Mouse (Mus musculus) heart, postnatal 25 days (tissue): ENCODE data around the gene Mat2a. TPM values are rescaled to one million over a fixed set of nuclear protein-coding genes. Genes with fewer than 3 reads are reported as not detected.
"Not testable (repeated sequence)": the region's sequence is repeated elsewhere in the genome, so short reads cannot be mapped to it uniquely, and the experiment has no call there.

Experiments used
- DNase-seq: peaks from one replicate; pipeline ENCODE4 v3.0.0; 2022; ENCODE audit warnings: low spot score
- intact Hi-C: fragments of 180-260 bp; cut with DNase I; formaldehyde crosslinking; loops from one replicate; pipeline ENCODE4 v1.15.1; 2025
- total RNA-seq, 2 experiments: library from RNA; stranded (reverse); gene quantifications; 2 replicates each; pipeline ENCODE4 v1.2.3; 2021

Gene Mat2a
- total RNA-seq, 2 experiments from 2014 or later, result 106 to 141 TPM

DNA sequence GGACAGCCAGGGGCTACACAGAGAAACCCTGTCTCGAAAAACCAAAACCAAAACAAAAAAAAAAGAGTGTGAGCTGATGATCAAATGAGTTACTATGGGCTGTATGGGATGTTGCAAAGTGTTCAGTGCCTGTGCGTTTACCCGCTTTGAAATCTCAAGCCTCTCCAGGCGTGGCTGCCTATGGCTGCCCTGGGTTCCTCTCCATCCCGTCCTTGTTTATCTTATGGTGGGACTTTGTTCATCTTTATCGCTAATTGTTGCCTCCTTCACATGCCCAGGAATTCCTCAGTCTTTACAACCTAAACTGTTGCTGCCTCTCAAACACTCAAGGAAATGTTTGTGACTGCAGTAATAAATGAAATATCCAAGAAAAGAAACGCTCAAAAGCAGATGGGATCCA is 19.1 kb upstream of the Mat2a start:
- no peak for DNase-seq
- intact Hi-C loops, result no loop called here

DNA sequence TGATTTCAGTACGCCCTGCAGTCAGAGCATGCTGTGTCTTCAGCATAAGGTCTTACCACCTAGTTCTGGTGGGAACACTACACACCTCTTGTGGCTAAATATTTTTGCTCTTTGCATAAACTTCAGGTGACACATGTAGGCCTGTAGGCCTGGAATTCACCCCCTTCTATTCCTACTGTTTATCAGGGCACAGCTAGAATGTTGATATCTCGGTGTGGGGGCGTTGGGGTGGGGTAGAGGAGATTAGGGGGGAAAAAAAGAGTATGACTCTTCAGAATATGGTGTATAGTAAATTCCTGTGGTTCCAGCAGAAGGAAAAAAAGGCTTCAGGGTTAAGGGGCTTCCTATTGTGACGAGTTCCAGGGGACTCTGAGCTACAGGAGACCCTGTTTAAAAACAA is 17.2 kb upstream of the Mat2a start:
- intact Hi-C loops, result no loop called here
- no peak for DNase-seq

- intact Hi-C loops, result no loop called here
- no peak for DNase-seq
These were observed 15.5 kb upstream of the Mat2a start for GRCm38 (mm10) chr6:72454833-72455373.

DNA sequence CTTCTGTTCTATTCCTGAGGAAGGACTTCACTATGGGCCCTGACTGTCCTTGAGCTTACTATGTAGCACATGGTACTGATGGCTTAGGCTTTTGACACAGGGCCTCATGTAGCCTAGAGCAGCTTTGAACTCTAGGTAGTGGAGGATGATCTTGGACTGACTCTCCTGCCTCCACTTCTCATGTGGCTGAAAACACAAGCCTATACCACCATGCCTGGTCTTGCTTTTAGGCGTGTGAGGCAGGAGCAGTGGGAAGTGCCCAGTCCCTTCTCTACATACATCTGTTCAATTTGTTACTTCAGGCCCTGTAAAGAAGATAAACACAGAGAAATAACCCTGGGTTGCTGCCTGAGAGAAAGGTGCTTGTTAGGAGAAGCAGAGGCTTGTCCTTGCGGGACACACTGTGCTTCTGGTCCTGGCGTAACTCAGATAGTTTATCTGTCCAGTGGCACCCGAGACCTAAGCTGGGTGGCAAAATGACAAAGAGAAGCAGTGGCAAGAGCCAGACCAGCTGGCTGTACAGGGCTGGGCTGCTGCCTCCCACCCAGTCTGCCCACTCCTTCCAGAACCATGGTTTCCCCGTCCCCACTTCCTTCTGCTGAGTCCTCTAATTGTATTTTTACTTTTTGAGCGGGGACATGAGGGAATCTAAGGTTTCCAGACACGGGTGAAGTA is 14.9 kb upstream of the Mat2a start:
- intact Hi-C loops, result no loop called here
- DNase-seq, result no peak

GRCm38 (mm10) chr6:72453578-72453977 is 14.2 kb upstream of the Mat2a start:
- DNase-seq, result no peak
- intact Hi-C loops, result no loop called here

GRCm38 (mm10) chr6:72452329-72452728 is 13.0 kb upstream of the Mat2a start:
- no peak for DNase-seq
- intact Hi-C loops, result no loop called here

DNA sequence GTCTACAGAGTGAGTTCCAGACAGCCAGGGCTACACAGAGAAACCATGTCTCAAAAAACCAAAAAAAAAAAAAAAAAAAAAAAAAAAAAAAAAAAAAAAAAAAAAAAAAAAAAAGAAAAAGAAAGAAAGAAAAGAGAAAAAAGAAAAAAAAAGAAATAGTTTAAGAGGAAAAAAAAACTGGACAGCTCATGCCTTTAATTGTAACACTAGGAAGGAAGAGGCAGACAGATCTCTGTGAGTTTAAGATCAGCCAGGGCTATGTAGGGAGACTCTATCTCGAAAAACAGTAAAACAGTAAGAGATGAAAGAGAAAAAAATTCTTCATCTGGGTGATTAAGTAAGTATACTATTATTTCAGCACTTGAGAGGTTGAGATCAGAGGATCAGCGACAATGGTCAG is 12.4 kb upstream of the Mat2a start:
- intact Hi-C loops, DNase-seq: not testable (repeated sequence)

DNA sequence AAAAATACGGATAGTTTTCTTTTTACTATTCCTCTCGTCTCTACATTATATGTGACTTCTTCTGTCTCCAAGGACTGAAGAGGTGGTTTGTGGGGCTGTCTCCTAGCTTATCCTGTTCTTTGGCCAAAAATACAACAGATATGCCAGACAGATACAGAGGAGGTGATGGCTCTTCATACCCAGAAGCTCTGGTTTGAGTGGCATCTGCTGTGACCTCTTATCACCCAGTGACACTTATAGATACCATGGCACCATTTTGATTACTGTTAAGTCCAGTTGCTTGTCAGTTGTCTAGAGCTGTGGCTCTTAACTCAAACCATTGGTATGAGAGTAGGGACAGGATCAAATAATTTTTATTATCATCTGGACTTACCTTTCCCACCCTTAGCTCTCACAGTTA is 8.1 kb upstream of the Mat2a start:
- intact Hi-C loops, result no loop called here
- no peak for DNase-seq

DNA sequence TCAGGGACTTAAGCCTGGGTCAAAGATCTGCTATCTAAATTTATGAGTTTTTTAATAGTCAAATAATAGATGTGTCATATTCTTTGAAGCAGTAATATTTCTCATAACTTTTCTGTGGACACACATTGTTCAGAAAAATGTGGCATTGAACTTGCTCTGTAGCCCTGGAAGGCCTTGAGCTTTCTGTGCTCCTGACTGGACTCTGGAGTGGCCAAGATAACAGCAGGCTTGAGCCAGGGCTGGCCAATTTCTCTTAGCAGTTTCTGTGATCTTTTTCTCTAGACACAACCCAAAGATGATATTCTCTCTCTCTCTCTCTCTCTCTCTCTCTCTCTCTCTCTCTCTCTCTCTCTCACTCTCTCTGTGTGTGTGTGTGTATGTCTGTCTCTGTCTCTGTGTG is 5.7 kb upstream of the Mat2a start:
- no peak for DNase-seq
- intact Hi-C loops, result no loop called here

DNA sequence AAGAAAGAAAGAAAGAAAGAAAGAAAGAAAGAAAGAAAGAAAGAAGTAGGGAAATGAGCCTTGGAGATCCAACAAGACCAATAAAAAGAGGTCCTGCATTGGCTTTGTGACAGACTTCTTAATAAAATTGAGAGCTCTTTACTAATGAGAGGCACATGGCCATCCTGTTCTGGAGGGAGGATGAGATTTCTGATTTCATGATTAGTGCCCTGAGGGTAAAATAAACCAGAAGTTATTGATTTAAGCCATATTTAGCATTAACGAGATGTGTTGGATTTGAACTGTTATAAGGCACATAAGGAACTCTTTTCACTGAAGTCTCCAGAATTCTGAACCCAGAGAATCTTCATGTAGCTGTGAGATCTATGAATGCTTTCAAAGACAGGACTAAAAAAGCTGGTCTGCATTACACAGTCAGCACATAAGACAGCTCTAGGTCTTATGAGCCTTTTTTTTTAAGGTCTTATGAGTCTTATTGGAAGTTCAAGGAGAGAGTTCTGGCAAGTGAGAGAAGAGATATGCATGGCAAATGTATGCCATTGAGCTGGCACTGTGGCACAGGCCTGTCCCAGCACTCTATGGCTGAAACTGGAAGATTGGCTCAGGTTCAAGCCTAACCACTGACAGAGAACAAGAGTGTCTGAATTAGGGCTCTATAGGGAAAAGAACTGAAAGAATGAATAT is 3.7 kb upstream of the Mat2a start:
- intact Hi-C loops, result no loop called here
- DNase-seq, result no peak

DNA sequence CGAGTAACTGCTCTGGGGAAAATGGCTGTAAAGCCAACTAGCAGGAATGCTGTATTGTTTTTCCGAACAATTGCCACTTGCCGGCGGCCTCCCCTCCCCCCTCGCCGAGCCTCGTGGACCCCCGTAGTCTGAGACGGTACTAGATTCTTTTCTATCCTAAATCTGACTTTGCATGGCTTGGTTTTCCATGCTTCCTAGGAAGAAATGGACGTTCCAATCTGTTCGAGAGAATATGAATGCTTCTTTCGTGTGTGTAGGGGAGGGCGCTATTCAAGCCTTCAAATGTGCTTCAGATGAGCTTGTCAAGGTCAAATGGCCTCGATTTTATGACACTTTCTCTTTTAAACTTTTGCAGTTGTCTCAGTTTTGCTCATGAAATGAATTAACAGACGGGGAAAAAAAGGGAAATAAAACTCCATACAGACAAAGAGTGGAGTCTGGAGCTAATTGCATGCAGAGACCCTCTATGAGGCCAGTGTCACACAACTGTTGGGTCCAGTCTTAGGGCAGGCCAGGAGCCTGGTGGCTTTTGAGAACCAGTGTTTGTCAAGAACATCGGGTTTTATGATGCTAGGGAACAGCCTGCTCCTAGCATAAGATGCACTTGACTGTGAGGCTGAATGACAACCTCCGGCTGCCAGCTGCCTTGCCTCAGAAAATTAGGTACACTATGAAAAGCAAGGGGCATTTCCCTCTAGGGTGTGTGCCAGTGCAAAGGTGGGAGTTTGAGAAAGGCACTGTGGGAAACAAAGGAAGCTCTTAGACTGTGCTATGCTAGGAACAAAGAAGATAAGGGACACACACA is 1.0 kb upstream of the Mat2a start:
- intact Hi-C loops, result loop anchor here (2.0 kb wide), 1 partner anchor 48 kb away; no protein-coding TSS in a partner anchor
- DNase-seq, result no peak

GRCm38 (mm10) chr6:72438862-72439354 is 450 bp downstream of the Mat2a start:
- intact Hi-C loops, result loop anchor here (5.0 kb wide), 1 partner anchor 73 kb away; no protein-coding TSS in a partner anchor
- peak; percentile 89 for DNase-seq

DNA sequence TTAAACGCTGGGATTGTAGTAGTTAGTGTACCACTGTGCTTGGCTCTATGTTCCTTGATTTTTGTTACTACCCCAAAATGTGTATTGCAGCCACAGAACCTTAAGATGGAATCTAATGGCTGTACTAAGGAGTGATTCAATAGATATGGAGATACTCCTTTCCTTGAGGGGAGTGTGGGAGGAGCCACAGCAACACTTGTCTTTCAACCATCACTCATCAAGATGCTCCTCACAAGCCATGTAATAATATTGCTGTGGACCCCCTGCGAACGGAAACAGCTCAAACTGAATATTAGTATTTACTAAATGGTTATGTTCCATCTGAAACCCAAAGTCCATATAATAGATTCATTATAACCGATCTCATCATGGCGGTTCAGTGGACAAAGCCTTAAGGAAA is 1.1 kb downstream of the Mat2a start:
- intact Hi-C loops, result loop anchor here (5.0 kb wide), 1 partner anchor 74 kb away; no protein-coding TSS in a partner anchor

GRCm38 (mm10) chr6:72432153-72432552 is 7.2 kb downstream of the Mat2a start:
- DNase-seq, result no peak
- intact Hi-C loops, result no loop called here

More for the DNA sequence above, 1.1 kb downstream of the Mat2a start:
- no peak for DNase-seq

- intact Hi-C loops, result no loop called here
- no peak for DNase-seq
These were observed 8.1 kb downstream of the Mat2a start for GRCm38 (mm10) chr6:72430989-72431921.

GRCm38 (mm10) chr6:72429061-72429842 is 10.1 kb downstream of the Mat2a start:
- no peak for DNase-seq
- intact Hi-C loops, result loop anchor here (1.0 to 2.0 kb wide), 2 partner anchors 8 to 138 kb away; no protein-coding TSS in a partner anchor

GRCm38 (mm10) chr6:72428036-72428435 is 11.3 kb downstream of the Mat2a start:
- intact Hi-C loops, result loop anchor here (1.0 to 2.0 kb wide), 2 partner anchors 106 to 139 kb away; no protein-coding TSS in a partner anchor
- peak; percentile 20 for DNase-seq

DNA sequence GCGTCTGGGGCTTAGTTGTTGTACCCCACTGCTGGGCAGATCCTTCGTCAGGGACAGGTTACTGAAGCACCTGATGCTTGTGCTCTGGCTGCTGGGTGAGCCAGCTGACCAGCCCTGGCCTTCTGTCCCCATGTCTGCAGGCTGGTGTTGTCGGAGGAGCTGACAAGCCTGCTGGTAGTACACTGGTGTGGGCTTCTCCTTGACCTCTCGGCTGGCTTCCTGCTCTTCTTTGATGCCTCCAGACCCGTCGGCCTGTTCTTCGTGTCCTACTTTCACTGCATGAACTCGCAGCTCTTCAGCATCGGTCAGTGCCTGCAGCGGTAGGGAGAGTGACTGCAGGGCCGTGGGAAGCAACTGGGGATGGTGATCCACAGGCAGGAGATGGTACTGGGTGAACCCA is 13.7 kb downstream of the Mat2a start:
- intact Hi-C loops, result no loop called here
- no peak for DNase-seq
